Mouse (Mus musculus): ENCODE data around the gene Spem1. TPM values are rescaled to one million over a fixed set of nuclear protein-coding genes. Genes with fewer than 3 reads are reported as not detected.

Spem1 gene
- polyA plus RNA-seq, 1 experiment from 2014 or later = 0.43 TPM

DNA sequence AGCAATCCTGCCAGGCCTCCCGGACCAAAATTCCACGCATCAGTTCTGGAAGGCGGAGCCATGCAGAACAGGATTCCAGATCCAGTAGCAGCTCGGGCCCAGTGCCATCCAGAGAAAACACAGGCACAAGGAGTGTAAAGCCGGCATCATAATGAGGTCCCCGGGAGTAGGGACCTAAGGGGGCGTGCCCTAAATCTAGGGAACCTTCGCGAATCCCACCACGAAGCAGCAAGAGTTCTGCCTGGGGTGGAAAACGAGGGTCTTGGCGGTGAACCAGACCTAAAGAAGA, 17.4 kb downstream of the Spem1 start:
- peaks cover 42% of the 10 kb centered on the region for H3K27me3 ChIP-seq
- H3K4me1 ChIP-seq (replicated peaks) = peaks cover 57% of the 10 kb centered on the region
- 5% methylated on average over 12 of the region's 12 CpGs for WGBS
- no peak for ATAC-seq (ENCODE audit: low read depth)
- H3K9me3 ChIP-seq = no peaks in the 10 kb centered on the region
- peak overlapping the region; percentile 60 for H3K4me3 ChIP-seq
- no peak overlapping the region for H3K27ac ChIP-seq (replicated peaks)
- peak overlapping the region; percentile 6; the same call in 1 of the 2 replicates for H3K9ac ChIP-seq
- H3K36me3 ChIP-seq = no peaks in the 10 kb centered on the region
- H3K4me2 ChIP-seq = peak overlapping the region; percentile 96

- H3K4me1 ChIP-seq (replicated peaks) = peaks cover 63% of the 10 kb centered on the region
- peaks cover 42% of the 10 kb centered on the region for H3K27me3 ChIP-seq
- peak overlapping the region; percentile 82 for H3K9ac ChIP-seq
- H3K4me3 ChIP-seq = peak overlapping the region; percentile 60
- peak overlapping the region; percentile 82 for H3K27ac ChIP-seq (replicated peaks)
- WGBS = under 1% methylated on average over 60 of the region's 60 CpGs
- peak; percentile 20 for ATAC-seq (ENCODE audit: low read depth)
- peak overlapping the region; percentile 96 for H3K4me2 ChIP-seq
- no peaks in the 10 kb centered on the region for H3K36me3 ChIP-seq
- H3K9me3 ChIP-seq = no peaks in the 10 kb centered on the region
Observed at GRCm38 (mm10) chr11:69803786-69804651, 18.0 kb downstream of the Spem1 start.

DNA sequence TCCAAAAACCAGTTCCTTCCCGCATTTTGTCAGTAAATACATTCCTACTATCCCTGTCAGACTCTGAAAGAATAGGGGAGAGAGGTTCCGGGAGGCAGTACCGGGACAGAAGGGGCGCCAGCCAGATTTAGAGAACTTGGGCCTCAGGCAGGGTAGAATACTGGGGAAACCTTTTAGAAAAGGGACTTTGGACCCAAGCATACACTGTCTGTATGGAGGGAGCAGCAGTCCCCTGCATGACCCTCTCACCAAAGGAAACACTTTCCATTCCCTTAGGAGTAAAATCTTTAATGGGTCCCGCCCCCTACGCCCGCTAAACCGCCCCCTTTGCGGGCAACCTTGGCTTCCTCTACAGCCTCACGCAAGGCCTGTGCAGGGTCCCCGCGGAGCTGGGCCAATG, 18.7 kb downstream of the Spem1 start:
- peaks cover 42% of the 10 kb centered on the region for H3K27me3 ChIP-seq
- H3K4me1 ChIP-seq (replicated peaks) = peaks cover 69% of the 10 kb centered on the region
- no peak for ATAC-seq (ENCODE audit: low read depth)

GRCm38 (mm10) chr11:69802648-69803105, 19.3 kb downstream of the Spem1 start:
- Histone ChIP-seq H3K27ac (replicated peaks) (peak overlapping the region; percentile 82), H3K4me1 (replicated peaks) (peaks cover 72% of the 10 kb centered on the region), H3K27me3 (peaks cover 47% of the 10 kb centered on the region), H3K9me3 (no peaks in the 10 kb centered on the region), H3K36me3 (0 out of 2 replicates have a peak, but pooled peaks cover under 1% of the 10 kb centered on the region), H3K4me3 (peak overlapping the region; percentile 60), H3K9ac (peak overlapping the region; percentile 82), H3K4me2 (peak overlapping the region; percentile 96)
- ATAC-seq (ENCODE audit: low read depth) = peak; percentile 12; the same call in 1 of the 2 replicates
- WGBS = under 1% methylated on average over 33 of the region's 33 CpGs

More for the DNA sequence above, 18.7 kb downstream of the Spem1 start:
- H3K9me3 ChIP-seq = no peaks in the 10 kb centered on the region
- H3K4me2 ChIP-seq = peak overlapping the region; percentile 96
- H3K27ac ChIP-seq (replicated peaks) = peak overlapping the region; percentile 82
- under 1% methylated on average over 12 of the region's 12 CpGs for WGBS
- H3K9ac ChIP-seq = peak overlapping the region; percentile 82
- H3K36me3 ChIP-seq = no peaks in the 10 kb centered on the region
- H3K4me3 ChIP-seq = peak overlapping the region; percentile 60

- WGBS = 2% methylated on average over 33 of the region's 33 CpGs
- H3K4me1 ChIP-seq (replicated peaks) = peaks cover 72% of the 10 kb centered on the region
- H3K27ac ChIP-seq (replicated peaks) = peak within 1 kb of the TSS; percentile 94
- H3K9me3 ChIP-seq = no peaks in the 10 kb centered on the region
- ATAC-seq (ENCODE audit: low read depth) = 0 out of 2 replicates have a peak, but pooled peaks have one; percentile 1
- H3K9ac ChIP-seq = peak within 1 kb of the TSS; percentile 82
- H3K36me3 ChIP-seq = 0 out of 2 replicates have a peak, but pooled peaks cover 4% of the 10 kb centered on the region
- H3K27me3 ChIP-seq = peaks cover 47% of the 10 kb centered on the region
- H3K4me2 ChIP-seq = peak within 1 kb of the TSS; percentile 96
- H3K4me3 ChIP-seq = peak within 1 kb of the TSS; percentile 60
Observed at GRCm38 (mm10) chr11:69801379-69801977, 20.5 kb downstream of the Spem1 start, which contains the start of gene Fgf11. Gene Fgf11, minus strand, starts transcription at chr11:69801857.

DNA sequence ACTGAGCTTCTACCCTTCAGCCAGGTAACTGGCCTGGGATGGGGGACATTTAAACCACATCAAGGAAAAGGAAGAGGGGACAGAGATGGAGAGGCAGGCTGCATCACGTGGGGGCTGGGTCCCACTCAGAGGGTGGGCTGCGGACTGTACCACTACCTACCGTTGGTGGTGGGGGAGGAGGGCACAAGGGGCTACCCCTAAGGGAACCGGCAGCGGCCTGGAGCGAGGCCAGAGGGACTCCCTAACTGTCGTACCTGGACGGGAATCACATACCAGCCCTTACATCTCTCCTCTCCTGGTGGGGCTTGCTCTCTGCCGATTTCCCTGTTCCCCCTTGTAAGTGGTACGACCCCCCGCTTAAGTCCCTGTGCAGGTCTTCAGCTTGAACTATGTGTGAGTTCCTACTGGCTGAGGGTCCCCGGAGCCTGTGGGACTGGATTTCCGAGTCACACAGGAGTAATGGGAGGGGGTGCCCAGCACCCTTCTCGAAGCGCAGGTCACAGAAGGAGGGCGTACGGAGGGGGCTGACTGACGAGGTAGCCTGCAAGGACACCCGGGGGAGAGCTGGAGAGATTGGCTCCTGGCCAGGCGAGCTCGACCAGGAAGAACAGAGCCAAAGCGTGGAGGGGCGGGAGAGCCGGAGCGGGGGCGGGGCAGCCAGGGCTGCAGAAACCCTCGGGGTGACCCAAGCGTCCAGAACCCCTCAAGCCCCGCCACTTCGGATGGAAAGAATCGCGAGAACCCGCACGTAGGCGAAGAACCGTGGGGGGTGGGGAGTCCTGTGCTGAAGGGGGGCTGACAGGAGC, 21.4 kb downstream of the Spem1 start:
- Histone ChIP-seq H3K4me3 (peak overlapping the region; percentile 60), H3K36me3 (0 out of 2 replicates have a peak, but pooled peaks cover 4% of the 10 kb centered on the region), H3K27me3 (peaks cover 44% of the 10 kb centered on the region), H3K27ac (replicated peaks) (peak overlapping the region; percentile 94), H3K4me2 (peak overlapping the region; percentile 96), H3K9ac (peak overlapping the region; percentile 82), H3K9me3 (no peaks in the 10 kb centered on the region), H3K4me1 (replicated peaks) (peaks cover 78% of the 10 kb centered on the region)
- peak; percentile 72 for ATAC-seq (ENCODE audit: low read depth)
- WGBS = under 1% methylated on average over 36 of the region's 36 CpGs

DNA sequence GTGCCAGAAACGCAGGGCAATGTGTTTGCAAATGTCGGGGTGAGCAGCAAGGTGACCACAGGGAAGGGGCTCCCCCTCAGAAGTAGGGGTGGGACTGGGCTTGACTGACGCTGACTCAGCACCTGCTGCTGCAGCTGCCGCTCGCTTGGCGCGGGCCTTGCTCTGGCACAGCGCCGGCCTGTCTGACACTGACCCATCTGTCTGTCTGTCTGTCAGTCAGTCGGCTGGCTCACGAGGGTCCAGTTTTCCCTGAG, 21.9 kb downstream of the Spem1 start:
- H3K9me3 ChIP-seq = no peaks in the 10 kb centered on the region
- under 1% methylated on average over 11 of the region's 11 CpGs for WGBS
- H3K4me2 ChIP-seq = peak overlapping the region; percentile 96
- H3K9ac ChIP-seq = peak overlapping the region; percentile 82
- H3K4me1 ChIP-seq (replicated peaks) = peaks cover 79% of the 10 kb centered on the region
- H3K27me3 ChIP-seq = peaks cover 39% of the 10 kb centered on the region
- ATAC-seq (ENCODE audit: low read depth) = peak; percentile 12; the same call in 1 of the 2 replicates
- H3K27ac ChIP-seq (replicated peaks) = peak overlapping the region; percentile 94
- H3K36me3 ChIP-seq = 0 out of 2 replicates have a peak, but pooled peaks cover 4% of the 10 kb centered on the region
- peak overlapping the region; percentile 60 for H3K4me3 ChIP-seq

- no peak for ATAC-seq (ENCODE audit: low read depth)
- peak overlapping the region; percentile 82 for H3K9ac ChIP-seq
- H3K27me3 ChIP-seq = peaks cover 35% of the 10 kb centered on the region
- WGBS = 14% methylated on average over 12 of the region's 12 CpGs
- H3K4me3 ChIP-seq = peak overlapping the region; percentile 60
- peak overlapping the region; percentile 96 for H3K4me2 ChIP-seq
- H3K9me3 ChIP-seq = no peaks in the 10 kb centered on the region
- H3K27ac ChIP-seq (replicated peaks) = peak overlapping the region; percentile 94
- H3K4me1 ChIP-seq (replicated peaks) = peaks cover 74% of the 10 kb centered on the region
- H3K36me3 ChIP-seq = 0 out of 2 replicates have a peak, but pooled peaks cover 4% of the 10 kb centered on the region
Observed at GRCm38 (mm10) chr11:69799394-69800137, 22.4 kb downstream of the Spem1 start.

- no peaks in the 10 kb centered on the region for H3K9me3 ChIP-seq
- H3K4me1 ChIP-seq (replicated peaks) = peaks cover 58% of the 10 kb centered on the region
- no peak overlapping the region for H3K4me2 ChIP-seq
- no peak overlapping the region for H3K9ac ChIP-seq
- H3K36me3 ChIP-seq = 0 out of 2 replicates have a peak, but pooled peaks cover 4% of the 10 kb centered on the region
- 67% methylated on average over 7 of the region's 7 CpGs for WGBS
- H3K27ac ChIP-seq (replicated peaks) = no peak overlapping the region
- ATAC-seq (ENCODE audit: low read depth) = no peak
- no peak overlapping the region for H3K4me3 ChIP-seq
- peaks cover 42% of the 10 kb centered on the region for H3K27me3 ChIP-seq
Observed at GRCm38 (mm10) chr11:69797924-69798323, 24.1 kb downstream of the Spem1 start.

- H3K27ac ChIP-seq (replicated peaks) = no peak overlapping the region
- peaks cover 39% of the 10 kb centered on the region for H3K4me1 ChIP-seq (replicated peaks)
- peak overlapping the region; percentile 42 for H3K4me3 ChIP-seq
- 3% methylated on average over 13 of the region's 13 CpGs for WGBS
- no peak for ATAC-seq (ENCODE audit: low read depth)
- peak overlapping the region; percentile 67 for H3K4me2 ChIP-seq
- H3K9ac ChIP-seq = peak overlapping the region; percentile 51
- H3K27me3 ChIP-seq = peaks cover 51% of the 10 kb centered on the region
- H3K36me3 ChIP-seq = 0 out of 2 replicates have a peak, but pooled peaks cover 4% of the 10 kb centered on the region
- H3K9me3 ChIP-seq = no peaks in the 10 kb centered on the region
Observed at GRCm38 (mm10) chr11:69795983-69796435, 26.0 kb downstream of the Spem1 start.

Data from neural tube, embryonic 13.5 days (tissue).